Mouse (Mus musculus) liver, adult 2 months (tissue): ENCODE results near the gene Ndufb10.

Experiments
- CTCF ChIP-seq: fragments of 200-500 bp; IDR thresholded peaks from 2 replicates; pipeline ENCODE4 v1.5.1; 2011; ENCODE audit warnings: low read depth, low read length, control low read depth
- POLR2A ChIP-seq: fragments of 200-500 bp; IDR thresholded peaks from 2 replicates; pipeline ENCODE4 v1.6.1; 2011; ENCODE audit warnings: low read length, control low read depth; ENCODE audit not compliant: insufficient read depth; ENCODE audit errors: extremely low read depth

DNA sequence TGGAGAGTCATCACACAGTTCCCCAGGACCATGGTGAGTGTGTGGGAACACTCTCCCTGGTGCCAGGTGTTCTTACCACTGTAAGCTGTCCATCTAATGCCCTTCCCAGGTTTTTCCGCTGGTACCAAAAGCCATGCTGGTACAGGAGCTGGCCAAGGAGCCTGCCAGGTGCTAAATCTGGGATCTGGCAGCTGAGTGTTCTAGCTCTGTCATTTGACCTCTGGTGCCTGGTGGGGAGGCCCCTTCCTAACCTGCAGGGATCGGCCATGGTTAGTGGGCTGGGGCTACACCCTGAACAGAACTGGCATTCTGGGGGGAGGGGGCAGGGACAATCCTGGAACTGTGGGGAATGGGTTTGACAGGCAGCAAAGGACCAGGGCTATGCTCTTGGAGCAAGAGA lies 3.3 kb upstream of the Ndufb10 start, which contains the start of gene Rpl3l:
- TF ChIP-seq CTCF (no peak), POLR2A (no peak)
